Mouse (Mus musculus) ES-E14 (cell line): ENCODE data around the gene Tns1. TPM values are rescaled to one million over a fixed set of nuclear protein-coding genes. Genes with fewer than 3 reads are reported as not detected.

ENCODE experiments used
- DNase-seq: peaks from one replicate; pipeline ENCODE4 v3.0.0-alpha.2; 2013; ENCODE audit warnings: low read depth, low spot score
- H3K27ac ChIP-seq: 2 replicates; pipeline ENCODE4 v1.5.1; 2012; ENCODE audit warnings: low read depth, mild to moderate bottlenecking, low read length, moderate library complexity, mixed read lengths; ENCODE audit not compliant: poor library complexity, insufficient read depth, severe bottlenecking
- H3K36me3 ChIP-seq: 2 replicates; pipeline ENCODE4 v1.6.1; 2012; ENCODE audit warnings: mild to moderate bottlenecking, low read length, moderate library complexity, mixed read lengths; ENCODE audit not compliant: control insufficient read depth, poor library complexity, insufficient read depth, severe bottlenecking
- H3K4me1 ChIP-seq, 2 experiments: fragments of 150-350 bp in 1 of 2; sonication (generic) in 1 of 2; 2 replicates each; pipeline ENCODE4 v1.6.1; 2012; ENCODE audit warnings: low read length in 2 of 2, mild to moderate bottlenecking in 1 of 2, mixed read lengths in 1 of 2; ENCODE audit not compliant: control insufficient read depth in 2 of 2, insufficient read depth in 2 of 2, poor library complexity in 1 of 2
- H3K4me3 ChIP-seq, 2 experiments: fragments of 150-350 bp in 1 of 2; sonication (generic) in 1 of 2; 2 replicates each; pipeline ENCODE4 v1.5.1; 2012; ENCODE audit warnings: low read length in 2 of 2, low read depth in 1 of 2, mild to moderate bottlenecking in 1 of 2, mixed read lengths in 1 of 2; ENCODE audit not compliant: insufficient read depth in 1 of 2, poor library complexity in 1 of 2, severe bottlenecking in 1 of 2
- H3K9ac ChIP-seq: 2 replicates; pipeline ENCODE4 v1.6.1; 2012; ENCODE audit warnings: low read depth, mild to moderate bottlenecking, low read length, mixed read lengths; ENCODE audit not compliant: poor library complexity, insufficient read depth, severe bottlenecking
- H3K9me3 ChIP-seq: fragments of 150-350 bp; sonication (generic); 2 replicates; pipeline ENCODE4 v1.6.1; 2012; ENCODE audit warnings: low read depth, mild to moderate bottlenecking, low read length; ENCODE audit not compliant: control insufficient read depth, insufficient read depth
- CHD2 ChIP-seq: IDR thresholded peaks from 2 replicates; pipeline ENCODE4 v1.6.1; 2014; ENCODE audit warnings: mild to moderate bottlenecking, low read depth, low read length, inconsistent platforms
- HCFC1 ChIP-seq: IDR thresholded peaks from 2 replicates; pipeline ENCODE4 v1.6.1; 2012; ENCODE audit warnings: low read length, inconsistent platforms, borderline replicate concordance; ENCODE audit not compliant: insufficient read depth
- MAFK ChIP-seq: IDR thresholded peaks from 2 replicates; pipeline ENCODE4 v1.6.1; 2014; ENCODE audit warnings: mild to moderate bottlenecking, low read depth, low read length, inconsistent platforms; ENCODE audit not compliant: insufficient read depth
- ZC3H11A ChIP-seq: IDR thresholded peaks from 2 replicates; pipeline ENCODE4 v1.6.1; 2012; ENCODE audit warnings: low read depth, mild to moderate bottlenecking, inconsistent platforms, low read length, borderline replicate concordance
- ZNF384 ChIP-seq: IDR thresholded peaks from 2 replicates; pipeline ENCODE4 v1.6.1; 2012; ENCODE audit warnings: low read depth, low read length, inconsistent platforms
- in situ Hi-C, 2 experiments: fragments of 600-800 bp; cut with MboI; formaldehyde crosslinking; loops; one replicate each; pipeline ENCODE4 v1.15.1; 2025; ENCODE audit warnings: low sequenced_read_pairs in 2 of 2, inconsistent platforms in 1 of 2; ENCODE audit not compliant: unreplicated experiment in 2 of 2
- total RNA-seq: library from RNA; depleted of rRNA; stranded (reverse); fragments of 300-350 nt; gene quantifications from 2 replicates; pipeline ENCODE4 v1.2.3, GENCODE M21; 2012

The Tns1 gene
- total RNA-seq, 1 experiment, result 9.5 TPM

DNA sequence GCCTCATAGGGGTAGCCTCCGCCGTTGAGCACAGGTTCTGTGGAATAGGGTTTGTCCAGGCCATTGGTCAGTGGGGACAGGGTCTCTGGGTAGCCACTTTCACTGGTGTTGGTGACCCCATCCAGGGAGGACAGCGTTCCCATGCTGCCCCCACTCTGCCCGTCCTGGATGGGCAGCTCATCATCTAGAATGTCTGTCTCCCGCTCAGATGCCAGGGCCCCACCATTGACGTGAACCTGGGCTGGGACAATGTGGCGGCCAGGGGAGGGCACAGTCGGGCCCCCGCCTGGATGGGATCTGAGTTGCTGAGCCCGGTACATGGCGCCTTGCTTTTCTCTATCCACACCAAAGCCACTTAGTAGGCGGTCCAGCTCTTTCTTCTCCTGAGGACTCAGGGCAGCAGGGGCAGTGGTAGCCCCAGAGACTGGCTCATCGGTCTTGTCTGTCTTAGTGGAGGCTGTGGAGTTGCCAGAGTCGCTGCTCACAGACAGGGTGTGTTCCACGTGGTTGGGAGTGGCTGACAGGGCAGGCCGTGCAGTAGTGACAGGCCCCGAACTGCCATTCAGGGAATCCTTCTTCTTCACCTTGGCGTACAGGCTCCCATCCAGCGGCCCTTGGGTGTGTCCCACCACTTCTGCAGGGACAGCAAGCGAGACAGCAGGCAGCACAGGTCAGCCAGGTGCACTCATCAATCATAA, 170.8 kb downstream of the Tns1 start:
- in situ Hi-C loops, result no loop called here
- Histone ChIP-seq H3K9ac (no peak overlapping the region), H3K27ac (no peak overlapping the region), H3K36me3 (no peaks in the 10 kb centered on the region), H3K4me1 (peaks cover 0 to 7% of the 10 kb centered on the region in 2 experiments; a peak in 1 of 4 replicates), H3K9me3 (no peaks in the 10 kb centered on the region), H3K4me3 (no peak overlapping the region)
- TF ChIP-seq MAFK (no peak), CHD2 (no peak), ZC3H11A (no peak), HCFC1 (no peak), ZNF384 (no peak)
- no peak for DNase-seq

- in situ Hi-C loops, result no loop called here
- no peak overlapping the region for H3K9ac ChIP-seq
- peaks cover 0 to 7% of the 10 kb centered on the region in 2 experiments; a peak in 1 of 4 replicates for H3K4me1 ChIP-seq
- H3K9me3 ChIP-seq, result no peaks in the 10 kb centered on the region
- H3K27ac ChIP-seq, result no peak overlapping the region
- H3K36me3 ChIP-seq, result no peaks in the 10 kb centered on the region
- no peak overlapping the region for H3K4me3 ChIP-seq
- DNase-seq, result no peak
- TF ChIP-seq MAFK (no peak), ZC3H11A (no peak), ZNF384 (no peak), CHD2 (no peak), HCFC1 (no peak)
Observed at GRCm38 (mm10) chr1:73952598-73952997, 171.7 kb downstream of the Tns1 start.

GRCm38 (mm10) chr1:73951178-73951577, 173.1 kb downstream of the Tns1 start:
- Histone ChIP-seq H3K9ac (no peak overlapping the region), H3K4me3 (no peak overlapping the region), H3K27ac (no peak overlapping the region), H3K9me3 (no peaks in the 10 kb centered on the region), H3K36me3 (no peaks in the 10 kb centered on the region), H3K4me1 (peaks cover 0 to 7% of the 10 kb centered on the region in 2 experiments; a peak in 1 of 4 replicates)
- no peak for DNase-seq
- TF ChIP-seq ZNF384 (no peak), CHD2 (no peak), HCFC1 (no peak), MAFK (no peak)
- in situ Hi-C loops, result no loop called here

DNA sequence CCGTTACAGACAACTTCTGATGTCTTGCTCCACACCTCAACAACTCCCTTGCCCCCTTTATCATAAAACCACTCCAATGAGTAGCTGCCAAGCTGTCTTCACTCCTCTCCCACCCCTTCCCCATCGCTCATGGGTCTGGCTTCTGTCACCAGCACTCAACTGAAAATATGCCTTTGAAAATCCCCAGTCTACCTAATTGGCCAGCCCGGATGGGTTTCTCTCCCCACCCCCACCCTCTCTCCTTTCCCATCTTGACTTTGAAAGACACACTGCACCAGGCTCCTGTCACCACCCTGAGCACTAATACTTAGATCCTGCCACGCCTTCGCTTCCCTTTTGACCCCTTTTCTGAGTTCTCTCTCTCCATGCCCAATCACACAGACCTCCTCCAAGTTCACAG, 175.5 kb downstream of the Tns1 start:
- DNase-seq, result no peak
- H3K9ac ChIP-seq, result no peak overlapping the region
- no peak overlapping the region for H3K27ac ChIP-seq
- in situ Hi-C loops, result no loop called here
- H3K4me3 ChIP-seq, result no peak overlapping the region
- no peaks in the 10 kb centered on the region for H3K36me3 ChIP-seq
- TF ChIP-seq MAFK (no peak), HCFC1 (no peak), ZNF384 (no peak), CHD2 (no peak), ZC3H11A (no peak)
- peaks cover 0 to 7% of the 10 kb centered on the region in 2 experiments; a peak in 1 of 4 replicates for H3K4me1 ChIP-seq
- H3K9me3 ChIP-seq, result no peaks in the 10 kb centered on the region

- no peaks in the 10 kb centered on the region for H3K36me3 ChIP-seq
- H3K4me3 ChIP-seq, result no peak overlapping the region
- DNase-seq, result no peak
- no peak for TF ChIP-seq MAFK
- no peak for TF ChIP-seq HCFC1
- TF ChIP-seq CHD2, result no peak
- no peak for TF ChIP-seq ZNF384
- no peak for TF ChIP-seq ZC3H11A
- no peak overlapping the region for H3K27ac ChIP-seq
- in situ Hi-C loops, result no loop called here
- H3K4me1 ChIP-seq, result peaks cover 0 to 3% of the 10 kb centered on the region in 2 experiments; a peak in 1 of 4 replicates
- H3K9ac ChIP-seq, result no peak overlapping the region
- H3K9me3 ChIP-seq, result no peaks in the 10 kb centered on the region
Observed at GRCm38 (mm10) chr1:73947525-73948304, 176.5 kb downstream of the Tns1 start.
